Mouse (Mus musculus) neutrophil, adult 5-6 weeks (primary cell): ENCODE measurements around the gene Vmn2r121. TPM values are rescaled to one million over a fixed set of nuclear protein-coding genes. Genes with fewer than 3 reads are reported as not detected.

Experiments used
- ATAC-seq: fragments of 151-379, 151-347 bp; 2 replicates; pipeline ENCODE4 v1.8.0; 2017; ENCODE audit warnings: mild to moderate bottlenecking, moderate TSS enrichment; ENCODE audit not compliant: insufficient number of reproducible peaks, poor library complexity, low FRiP score, severe bottlenecking; ENCODE audit errors: extremely low read depth
- total RNA-seq: library from RNA; stranded (forward); fragments of 200-1000 nt; gene quantifications from 2 replicates; pipeline ENCODE4 v1.2.3, GENCODE M21; 2017

Vmn2r121 gene
- not detected in 2 replicates for total RNA-seq

DNA sequence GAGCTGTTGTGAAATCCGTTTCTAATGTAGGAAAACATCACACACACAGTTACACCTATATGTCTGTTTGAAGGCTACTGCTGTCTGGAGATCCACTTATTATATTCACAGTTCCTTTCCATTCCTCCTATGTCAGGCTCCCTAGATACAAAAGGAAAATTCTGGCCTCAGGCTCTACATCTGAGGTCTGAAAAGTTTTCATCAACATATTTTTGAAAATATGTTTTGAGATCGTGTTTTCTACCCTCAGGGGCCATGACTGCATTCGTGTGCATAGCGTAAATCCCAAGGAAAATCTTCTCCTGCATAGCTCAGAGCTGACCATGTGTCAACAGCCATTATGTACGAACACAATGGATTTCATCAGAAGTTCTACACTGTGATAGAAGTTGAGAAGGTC lies at the start of gene Vmn2r121:
Vmn2r121 (minus strand) TSS at position 101 of the 400 bp plus-strand sequence.
- no peak for ATAC-seq
